Mouse (Mus musculus) intestine, embryonic 16.5 days (tissue): ENCODE data around the gene Fam19a5. TPM values are rescaled to one million over a fixed set of nuclear protein-coding genes. Genes with fewer than 3 reads are reported as not detected.

Source experiments
- ATAC-seq: fragments of 200-750 bp; cut with Nextera tagmentation; 2 replicates; pipeline ENCODE4 v1.8.0; 2017; ENCODE audit warnings: moderate TSS enrichment, moderate library complexity
- H3K27ac ChIP-seq: fragments of 300-500 bp; sonication (generic); 2 replicates; pipeline ENCODE4 v1.5.1; 2014; ENCODE audit warnings: mild to moderate bottlenecking, low read length
- H3K27me3 ChIP-seq: fragments of 300-500 bp; sonication (generic); replicated peaks from 2 replicates; pipeline ENCODE4 v1.6.1; 2014; ENCODE audit warnings: low read length, control low read depth, mixed read lengths; ENCODE audit not compliant: control insufficient read depth, insufficient read depth
- H3K36me3 ChIP-seq: fragments of 300-500 bp; sonication (generic); 2 replicates; pipeline ENCODE4 v1.6.1; 2014; ENCODE audit warnings: low read length, control low read depth; ENCODE audit not compliant: control insufficient read depth, insufficient read depth
- H3K4me1 ChIP-seq: fragments of 300-500 bp; sonication (generic); 2 replicates; pipeline ENCODE4 v1.6.1; 2014; ENCODE audit warnings: low read length, control low read depth, mixed read lengths; ENCODE audit not compliant: control insufficient read depth, insufficient read depth
- H3K4me2 ChIP-seq: fragments of 300-500 bp; sonication (generic); 2 replicates; pipeline ENCODE4 v1.6.1; 2014; ENCODE audit warnings: low read depth, low read length, control low read depth
- H3K4me3 ChIP-seq: fragments of 300-500 bp; sonication (generic); 2 replicates; pipeline ENCODE4 v1.5.1; 2014; ENCODE audit warnings: mild to moderate bottlenecking, low read length
- H3K9ac ChIP-seq: fragments of 300-500 bp; sonication (generic); 2 replicates; pipeline ENCODE4 v1.6.1; 2014; ENCODE audit warnings: low read depth, low read length
- H3K9me3 ChIP-seq: fragments of 300-500 bp; sonication (generic); 2 replicates; pipeline ENCODE4 v1.6.1; 2016; ENCODE audit warnings: low read length, control low read depth; ENCODE audit not compliant: control insufficient read depth
- WGBS: fragments of 180-500 bp; shearing (Covaris S2); extraction: QIAGEN DNeasy Blood & Tissue Kit; methylation state at CpG from one replicate; pipeline ENCODE4 v1.1.7; 2014; 5-methylcytosine and 5-hydroxymethylcytosine counted together
- polyA plus RNA-seq: library from polyadenylated mRNA; unstranded; fragments of >200 nt; fragmentation: Nextera tagmentation; extraction: Ambion mirVana; gene quantifications from 2 replicates; pipeline ENCODE4 v1.2.1, GENCODE M21; 2015

The Fam19a5 gene
- polyA plus RNA-seq, 1 experiment from 2014 or later = 2.1 TPM

- Histone ChIP-seq H3K27ac (no peak overlapping the region), H3K4me1 (no peaks in the 10 kb centered on the region), H3K36me3 (no peaks in the 10 kb centered on the region), H3K27me3 (no peaks in the 10 kb centered on the region), H3K4me3 (no peak overlapping the region), H3K9me3 (no peaks in the 10 kb centered on the region), H3K4me2 (no peak overlapping the region), H3K9ac (no peak overlapping the region)
- no peak for ATAC-seq
- 79% methylated on average over 5 of the region's 5 CpGs for WGBS
Observed at GRCm38 (mm10) chr15:87579861-87580260, 35.8 kb downstream of the Fam19a5 start.

- H3K9me3 ChIP-seq = no peaks in the 10 kb centered on the region
- no peaks in the 10 kb centered on the region for H3K36me3 ChIP-seq
- no peaks in the 10 kb centered on the region for H3K27me3 ChIP-seq
- no peaks in the 10 kb centered on the region for H3K4me1 ChIP-seq
- ATAC-seq = no peak
- WGBS = 76% methylated on average over 26 of the region's 26 CpGs
- no peak overlapping the region for H3K9ac ChIP-seq
- H3K4me3 ChIP-seq = no peak overlapping the region
- no peak overlapping the region for H3K4me2 ChIP-seq
- no peak overlapping the region for H3K27ac ChIP-seq
Observed at GRCm38 (mm10) chr15:87583921-87584621, 40.0 kb downstream of the Fam19a5 start.

GRCm38 (mm10) chr15:87590975-87591374 is 46.9 kb downstream of the Fam19a5 start:
- no peak for ATAC-seq
- H3K27ac ChIP-seq = no peak overlapping the region
- no peak overlapping the region for H3K4me2 ChIP-seq
- H3K9ac ChIP-seq = no peak overlapping the region
- WGBS = 90% methylated on average over 10 of the region's 10 CpGs
- no peaks in the 10 kb centered on the region for H3K36me3 ChIP-seq
- no peaks in the 10 kb centered on the region for H3K9me3 ChIP-seq
- no peaks in the 10 kb centered on the region for H3K27me3 ChIP-seq
- no peak overlapping the region for H3K4me3 ChIP-seq
- H3K4me1 ChIP-seq = no peaks in the 10 kb centered on the region

- Histone ChIP-seq H3K36me3 (no peaks in the 10 kb centered on the region), H3K9me3 (no peaks in the 10 kb centered on the region), H3K4me3 (no peak overlapping the region), H3K4me1 (no peaks in the 10 kb centered on the region), H3K27me3 (no peaks in the 10 kb centered on the region), H3K4me2 (no peak overlapping the region), H3K27ac (no peak overlapping the region), H3K9ac (no peak overlapping the region)
- WGBS = 88% methylated on average over 8 of the region's 8 CpGs
- no peak for ATAC-seq
Observed at GRCm38 (mm10) chr15:87596731-87597130, 52.6 kb downstream of the Fam19a5 start.

- Histone ChIP-seq H3K4me2 (no peak overlapping the region), H3K9ac (no peak overlapping the region), H3K4me1 (no peaks in the 10 kb centered on the region), H3K27ac (no peak overlapping the region), H3K4me3 (no peak overlapping the region), H3K27me3 (no peaks in the 10 kb centered on the region), H3K9me3 (no peaks in the 10 kb centered on the region), H3K36me3 (no peaks in the 10 kb centered on the region)
- 53% methylated on average over 4 of the region's 4 CpGs for WGBS
- no peak for ATAC-seq
Observed at GRCm38 (mm10) chr15:87597149-87597548, 53.0 kb downstream of the Fam19a5 start.

GRCm38 (mm10) chr15:87597766-87598165 is 53.7 kb downstream of the Fam19a5 start:
- no peak for ATAC-seq
- Histone ChIP-seq H3K27me3 (no peaks in the 10 kb centered on the region), H3K9me3 (no peaks in the 10 kb centered on the region), H3K36me3 (no peaks in the 10 kb centered on the region), H3K4me3 (no peak overlapping the region), H3K4me2 (no peak overlapping the region), H3K27ac (no peak overlapping the region), H3K4me1 (no peaks in the 10 kb centered on the region), H3K9ac (no peak overlapping the region)
- WGBS = 89% methylated on average over 4 of the region's 4 CpGs

- no peak overlapping the region for H3K9ac ChIP-seq
- H3K36me3 ChIP-seq = no peaks in the 10 kb centered on the region
- no peak for ATAC-seq
Observed at GRCm38 (mm10) chr15:87598636-87599035, 54.5 kb downstream of the Fam19a5 start.

GRCm38 (mm10) chr15:87603316-87603715 is 59.2 kb downstream of the Fam19a5 start:
- H3K9ac ChIP-seq = no peak overlapping the region
- H3K9me3 ChIP-seq = no peaks in the 10 kb centered on the region
- 72% methylated on average over 1 of the region's 1 CpGs for WGBS
- ATAC-seq = no peak
- H3K4me2 ChIP-seq = no peak overlapping the region
- H3K27me3 ChIP-seq = no peaks in the 10 kb centered on the region
- no peaks in the 10 kb centered on the region for H3K36me3 ChIP-seq
- H3K4me3 ChIP-seq = no peak overlapping the region
- H3K27ac ChIP-seq = no peak overlapping the region
- no peaks in the 10 kb centered on the region for H3K4me1 ChIP-seq

More at GRCm38 (mm10) chr15:87598636-87599035, 54.5 kb downstream of the Fam19a5 start:
- H3K27me3 ChIP-seq = no peaks in the 10 kb centered on the region
- no peak overlapping the region for H3K4me2 ChIP-seq
- no peaks in the 10 kb centered on the region for H3K4me1 ChIP-seq
- 87% methylated on average over 4 of the region's 4 CpGs for WGBS
- no peaks in the 10 kb centered on the region for H3K9me3 ChIP-seq
- no peak overlapping the region for H3K27ac ChIP-seq
- H3K4me3 ChIP-seq = no peak overlapping the region

GRCm38 (mm10) chr15:87605504-87606280 is 61.6 kb downstream of the Fam19a5 start:
- Histone ChIP-seq H3K36me3 (no peaks in the 10 kb centered on the region), H3K4me2 (no peak overlapping the region), H3K4me1 (no peaks in the 10 kb centered on the region), H3K9ac (no peak overlapping the region), H3K4me3 (no peak overlapping the region), H3K27ac (no peak overlapping the region), H3K9me3 (no peaks in the 10 kb centered on the region), H3K27me3 (no peaks in the 10 kb centered on the region)
- 52% methylated on average over 9 of the region's 9 CpGs for WGBS
- ATAC-seq = no peak
